In the genomic region with DNA sequence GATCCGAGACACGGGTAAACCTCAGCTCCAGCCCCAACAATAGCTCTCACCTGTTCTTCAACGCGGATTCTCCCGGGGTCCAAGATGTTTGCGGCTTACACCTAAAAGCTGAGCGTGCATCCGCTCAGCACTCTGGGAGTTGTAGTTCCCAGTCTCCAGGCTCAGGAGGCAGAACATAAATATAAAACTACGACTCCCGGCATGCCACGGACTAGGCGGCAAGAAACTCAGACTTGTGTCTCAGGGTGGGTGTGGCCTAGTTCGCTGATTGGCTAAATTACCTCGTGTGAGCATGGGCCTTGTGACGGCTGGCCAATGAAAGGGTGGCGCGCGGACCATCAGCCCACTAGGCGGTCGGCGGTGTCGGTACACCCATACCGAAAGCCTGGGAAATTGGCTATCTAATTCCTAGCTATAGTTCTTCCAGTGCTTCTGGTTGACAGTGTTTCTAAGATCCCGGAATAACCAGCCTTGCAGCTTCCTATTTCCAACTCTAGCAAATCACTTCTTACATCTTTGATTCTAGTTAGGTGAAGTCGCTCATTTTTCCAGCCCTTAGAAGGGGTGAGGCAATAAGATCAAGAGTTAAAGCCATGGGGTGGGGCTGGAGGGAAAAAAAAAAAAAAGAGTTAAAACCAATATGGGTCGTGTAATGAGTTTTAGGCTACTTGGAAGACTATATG, we compare ENCODE assay signal across 8 mouse cellular contexts. TPM values are rescaled to one million over a fixed set of nuclear protein-coding genes. Genes with fewer than 3 reads are reported as not detected.
DNase-seq lines count a peak whose midpoint lies in the region; ATAC-seq lines count a peak whose summit lies in the region.

A gene (minus strand): TSS at position 148 of the 683 bp plus-strand sequence.

- no peaks in the 10 kb centered on the region for H3K27me3 ChIP-seq in hindbrain, embryonic 12.5 days

- under 1% methylated on average over 26 of the region's 26 CpGs for whole genome bisulfite sequencing in hindbrain, embryonic 12.5 days

- ATAC-seq in hindbrain, embryonic 12.5 days (ENCODE audit: low FRiP score) = peak; percentile 98

- H3K9me3 ChIP-seq in hindbrain, embryonic 12.5 days (replicated peaks) = no peaks in the 10 kb centered on the region

- H3K27ac ChIP-seq in hindbrain, embryonic 12.5 days = peak within 1 kb of the TSS; percentile 79

- H3K4me2 ChIP-seq in hindbrain, embryonic 12.5 days (replicated peaks) = peak within 1 kb of the TSS; percentile 79

- peak within 1 kb of the TSS; percentile 74 for H3K4me3 ChIP-seq in hindbrain, embryonic 12.5 days

- peaks cover 26% of the 10 kb centered on the region for H3K4me1 ChIP-seq in hindbrain, embryonic 12.5 days

- H3K9ac ChIP-seq in hindbrain, embryonic 12.5 days = peak within 1 kb of the TSS; percentile 69

- peaks cover 22% of the 10 kb centered on the region for H3K36me3 ChIP-seq in hindbrain, embryonic 12.5 days

- DNase-seq in NIH3T3 (ENCODE audit: low read depth) = peak; percentile 99
- peak; percentile 96 to 98 for DNase-seq in cerebellum, postnatal 10 days
- peak; percentile 96 to 98 for DNase-seq in frontal cortex, postnatal 10 days (ENCODE audit: low spot score in 2 of 2)
- DNase-seq in layer of hippocampus, postnatal 14 days (ENCODE audit: low spot score in 2 of 2) = peak; percentile 91 to 99
- peak; percentile 93 for DNase-seq in lung, postnatal 14 days
- peak; percentile 96 for DNase-seq in retina, adult 2 months (ENCODE audit: low read depth, low spot score)
- DNase-seq in thymus, postnatal 36 days = peak; percentile 87 to 95

RNA-seq across cellular contexts. Expression of the gene that starts here (rescaled TPM):
- polyA plus RNA-seq in hindbrain, embryonic 12.5 days (2016; fragmentation: Nextera tagmentation; extraction: Ambion mirVana) = 284 TPM in 2 replicates
- total RNA-seq in layer of hippocampus, postnatal 14 days (2021) = 100 to 1,000 TPM; 109 to 131 TPM

Comparison
In these comparisons a context has a peak if more than half of its experiments do, and no peak if none do; other contexts are left out.
1. Peak in every context shown above with its lines: DNase-seq, ATAC-seq, H3K4me3 ChIP-seq and H3K27ac ChIP-seq.